Mouse (Mus musculus) heart, embryonic 13.5 days (tissue): ENCODE measurements at regions not wholly inside any gene's neighbourhood (a gene's known extent, or its start where the extent isn't known, plus 50 kb on each side); places are given as distances from the start of the nearest gene placed in this dataset.

Source experiments
- ATAC-seq: fragments of 200-750 bp; cut with Nextera tagmentation; 2 replicates; pipeline ENCODE4 v1.8.0; 2017; ENCODE audit warnings: moderate TSS enrichment; ENCODE audit not compliant: insufficient number of reproducible peaks, low FRiP score, low TSS enrichment; ENCODE audit errors: extremely low read depth
- H3K27ac ChIP-seq: fragments of 300-500 bp; sonication (generic); replicated peaks from 2 replicates; pipeline ENCODE4 v1.5.1; 2015; ENCODE audit warnings: moderate library complexity, mild to moderate bottlenecking, inconsistent platforms
- H3K27me3 ChIP-seq: fragments of 300-500 bp; sonication (generic); replicated peaks from 2 replicates; pipeline ENCODE4 v1.6.1; 2015; ENCODE audit warnings: mild to moderate bottlenecking, inconsistent platforms
- H3K36me3 ChIP-seq: fragments of 300-500 bp; sonication (generic); 2 replicates; pipeline ENCODE4 v1.6.1; 2015; ENCODE audit warnings: mild to moderate bottlenecking, inconsistent platforms
- H3K4me1 ChIP-seq: fragments of 300-500 bp; sonication (generic); 2 replicates; pipeline ENCODE4 v1.6.1; 2015; ENCODE audit warnings: inconsistent platforms
- H3K4me2 ChIP-seq: fragments of 300-500 bp; sonication (generic); 2 replicates; pipeline ENCODE4 v1.6.1; 2015; ENCODE audit warnings: inconsistent platforms, mild to moderate bottlenecking, moderate library complexity
- H3K4me3 ChIP-seq: fragments of 300-500 bp; sonication (generic); 2 replicates; pipeline ENCODE4 v1.5.1; 2015; ENCODE audit warnings: moderate library complexity, mild to moderate bottlenecking, inconsistent platforms
- H3K9ac ChIP-seq: fragments of 300-500 bp; sonication (generic); 2 replicates; pipeline ENCODE4 v1.6.1; 2015; ENCODE audit warnings: inconsistent platforms, mild to moderate bottlenecking, moderate library complexity
- H3K9me3 ChIP-seq: fragments of 300-500 bp; sonication (generic); 2 replicates; pipeline ENCODE4 v1.6.1; 2016; ENCODE audit warnings: inconsistent platforms
- WGBS: fragments of 180-500 bp; shearing (Covaris S2); methylation state at CpG from one replicate; pipeline ENCODE4 v1.1.7; 2015; ENCODE audit warnings: mixed read lengths; 5-methylcytosine and 5-hydroxymethylcytosine counted together

- Histone ChIP-seq H3K27me3 (peaks cover 78% of the 10 kb centered on the region), H3K36me3 (no peaks in the 10 kb centered on the region), H3K4me1 (peaks cover 29% of the 10 kb centered on the region), H3K9ac (no peak overlapping the region), H3K4me2 (no peak overlapping the region), H3K4me3 (no peak overlapping the region), H3K27ac (no peak overlapping the region), H3K9me3 (no peaks in the 10 kb centered on the region)
- 20% methylated on average over 10 of the region's 10 CpGs for WGBS
- ATAC-seq = no peak
These were observed 149.8 kb downstream of the Opa1 start for GRCm38 (mm10) chr16:29728769-29729481.

DNA sequence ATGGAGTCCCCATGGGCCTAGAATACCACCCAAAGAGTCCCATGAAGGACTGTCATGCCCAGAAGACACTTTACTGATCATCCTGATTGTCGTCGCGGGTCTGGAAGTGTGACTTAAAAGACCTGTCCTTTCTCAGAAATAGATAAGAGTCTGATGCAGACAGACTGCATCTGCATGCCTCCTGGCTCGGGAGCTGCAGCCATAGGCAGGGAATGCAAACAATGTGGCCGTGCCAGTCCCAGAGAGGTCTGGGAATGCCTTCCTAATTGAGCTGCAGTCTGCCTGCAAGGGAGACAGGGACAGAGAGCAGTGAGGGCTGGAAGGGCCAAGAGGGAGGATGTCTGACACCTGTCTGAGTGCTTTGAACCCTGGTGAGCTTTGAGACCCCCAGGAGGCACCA lies 150.9 kb downstream of the Opa1 start:
- Histone ChIP-seq H3K9me3 (no peaks in the 10 kb centered on the region), H3K27me3 (peaks cover 76% of the 10 kb centered on the region), H3K4me1 (peaks cover 38% of the 10 kb centered on the region), H3K9ac (no peak overlapping the region), H3K27ac (no peak overlapping the region), H3K4me3 (no peak overlapping the region), H3K36me3 (no peaks in the 10 kb centered on the region), H3K4me2 (no peak overlapping the region)
- 9% methylated on average over 5 of the region's 5 CpGs for WGBS
- no peak for ATAC-seq

DNA sequence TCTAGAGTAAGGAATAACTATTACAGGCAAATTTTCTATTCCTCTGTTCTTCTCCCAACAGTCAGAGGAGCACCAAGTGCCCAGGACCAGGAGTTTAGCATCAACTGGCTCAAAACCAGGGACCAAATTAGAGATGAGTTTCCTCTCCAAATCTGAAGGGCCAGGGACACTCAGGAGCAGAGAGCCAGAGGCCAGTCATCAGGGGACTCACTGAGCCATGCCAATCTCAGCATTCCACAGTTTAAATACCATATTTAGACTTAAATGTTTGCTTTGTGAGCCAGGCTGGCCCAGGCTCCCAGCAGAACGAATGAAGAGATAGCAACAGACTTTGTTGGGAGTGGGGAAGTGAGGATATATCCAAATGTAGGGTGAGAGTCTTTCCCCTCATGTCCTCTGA lies 153.8 kb downstream of the Opa1 start:
- Histone ChIP-seq H3K4me2 (no peak overlapping the region), H3K9ac (no peak overlapping the region), H3K36me3 (no peaks in the 10 kb centered on the region), H3K4me1 (peaks cover 48% of the 10 kb centered on the region), H3K9me3 (no peaks in the 10 kb centered on the region), H3K4me3 (no peak overlapping the region), H3K27ac (no peak overlapping the region), H3K27me3 (peaks cover 69% of the 10 kb centered on the region)
- WGBS = 31% methylated on average over 1 of the region's 1 CpGs
- no peak for ATAC-seq

DNA sequence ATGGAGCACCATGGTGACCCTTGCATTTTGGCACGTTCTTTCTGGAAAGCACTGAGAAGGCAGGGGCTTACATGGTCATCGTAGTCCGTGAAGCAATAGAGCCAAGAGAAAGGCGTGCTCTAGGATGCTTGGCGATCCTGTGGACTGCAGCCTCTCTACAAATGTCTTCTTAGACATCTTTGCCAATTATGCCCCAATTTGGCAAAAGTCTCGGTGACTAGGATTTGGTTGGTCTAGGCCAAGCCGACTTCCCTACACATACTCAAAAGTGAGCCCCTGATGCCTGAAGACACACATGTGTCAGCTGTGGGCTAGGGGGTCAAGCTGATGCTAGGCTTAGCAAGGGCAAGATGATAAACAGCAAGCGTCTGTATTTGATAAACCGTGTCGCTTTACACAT lies 154.7 kb downstream of the Opa1 start:
- Histone ChIP-seq H3K36me3 (no peaks in the 10 kb centered on the region), H3K9ac (no peak overlapping the region), H3K27ac (no peak overlapping the region), H3K9me3 (no peaks in the 10 kb centered on the region), H3K4me1 (peaks cover 48% of the 10 kb centered on the region), H3K4me3 (no peak overlapping the region), H3K27me3 (peaks cover 60% of the 10 kb centered on the region), H3K4me2 (no peak overlapping the region)
- WGBS = 69% methylated on average over 10 of the region's 10 CpGs
- ATAC-seq = no peak

DNA sequence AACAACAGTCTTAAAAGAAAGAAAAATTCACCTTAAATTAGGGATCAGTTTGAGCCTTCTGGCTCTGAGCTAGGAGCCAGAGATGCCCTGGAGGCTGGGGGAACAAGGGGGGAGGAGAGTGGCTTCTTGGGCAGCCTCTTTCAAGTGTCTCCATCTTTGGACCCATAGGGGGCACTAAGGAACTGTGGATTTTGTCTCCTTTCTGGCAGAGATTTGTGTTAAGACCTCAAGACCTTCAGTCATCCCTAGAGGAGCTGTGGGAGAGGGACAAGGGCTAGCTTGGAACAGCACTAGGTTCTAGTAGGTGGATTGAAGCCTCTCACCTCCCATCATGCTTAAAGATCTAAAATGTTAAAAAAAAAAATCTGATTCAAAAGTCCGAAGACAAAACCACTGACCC lies 155.2 kb downstream of the Opa1 start:
- Histone ChIP-seq H3K4me2 (peak overlapping the region; percentile 56), H3K9ac (0 out of 2 replicates have a peak overlapping the region, but pooled peaks have one; percentile 34), H3K27ac (peak overlapping the region; percentile 81), H3K9me3 (no peaks in the 10 kb centered on the region), H3K4me3 (peak overlapping the region; percentile 17; the same call in 1 of the 2 replicates), H3K27me3 (peaks cover 64% of the 10 kb centered on the region), H3K36me3 (no peaks in the 10 kb centered on the region), H3K4me1 (peaks cover 43% of the 10 kb centered on the region)
- WGBS = 6% methylated on average over 1 of the region's 1 CpGs
- ATAC-seq = no peak

DNA sequence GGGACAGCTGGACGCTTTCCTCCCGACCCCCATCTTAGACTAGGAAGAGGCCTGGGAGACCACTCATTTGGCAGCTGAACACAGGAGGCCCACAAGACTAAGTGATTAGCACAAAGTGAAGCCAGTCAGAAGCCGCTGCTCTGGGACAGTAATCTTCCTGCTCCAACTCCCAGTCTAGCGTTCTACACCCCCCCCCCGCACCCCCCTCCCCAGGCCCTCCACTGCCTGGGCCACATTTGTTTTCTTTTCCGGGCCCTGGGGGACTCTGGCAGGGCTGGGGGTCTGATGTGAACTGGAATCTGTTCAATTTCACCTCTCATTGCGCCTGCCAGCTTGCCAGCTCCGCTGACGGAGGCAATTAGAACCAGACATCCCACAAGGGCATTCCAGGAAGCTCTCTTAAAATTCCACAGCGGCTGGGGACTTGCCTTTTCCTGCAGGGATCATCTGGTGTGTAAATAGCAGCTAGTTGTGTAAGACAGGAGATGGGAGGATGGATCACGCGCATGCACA lies 155.7 kb downstream of the Opa1 start:
- H3K4me1 ChIP-seq = peaks cover 38% of the 10 kb centered on the region
- 4% methylated on average over 9 of the region's 12 CpGs for WGBS
- peaks cover 67% of the 10 kb centered on the region for H3K27me3 ChIP-seq
- peak; percentile 48; the same call in 1 of the 2 replicates for ATAC-seq
- no peaks in the 10 kb centered on the region for H3K36me3 ChIP-seq
- H3K9ac ChIP-seq = 0 out of 2 replicates have a peak overlapping the region, but pooled peaks have one; percentile 34
- H3K9me3 ChIP-seq = no peaks in the 10 kb centered on the region
- peak overlapping the region; percentile 81 for H3K27ac ChIP-seq
- peak overlapping the region; percentile 56 for H3K4me2 ChIP-seq
- peak overlapping the region; percentile 17 for H3K4me3 ChIP-seq

GRCm38 (mm10) chr16:29735371-29736008 lies 156.4 kb downstream of the Opa1 start:
- ATAC-seq = no peak
- Histone ChIP-seq H3K4me3 (no peak overlapping the region), H3K27me3 (peaks cover 67% of the 10 kb centered on the region), H3K36me3 (no peaks in the 10 kb centered on the region), H3K4me1 (peaks cover 31% of the 10 kb centered on the region), H3K9ac (peak overlapping the region; percentile 24; the same call in 1 of the 2 replicates), H3K9me3 (no peaks in the 10 kb centered on the region), H3K4me2 (peak overlapping the region; percentile 56), H3K27ac (peak overlapping the region; percentile 81)
- 17% methylated on average over 12 of the region's 12 CpGs for WGBS

DNA sequence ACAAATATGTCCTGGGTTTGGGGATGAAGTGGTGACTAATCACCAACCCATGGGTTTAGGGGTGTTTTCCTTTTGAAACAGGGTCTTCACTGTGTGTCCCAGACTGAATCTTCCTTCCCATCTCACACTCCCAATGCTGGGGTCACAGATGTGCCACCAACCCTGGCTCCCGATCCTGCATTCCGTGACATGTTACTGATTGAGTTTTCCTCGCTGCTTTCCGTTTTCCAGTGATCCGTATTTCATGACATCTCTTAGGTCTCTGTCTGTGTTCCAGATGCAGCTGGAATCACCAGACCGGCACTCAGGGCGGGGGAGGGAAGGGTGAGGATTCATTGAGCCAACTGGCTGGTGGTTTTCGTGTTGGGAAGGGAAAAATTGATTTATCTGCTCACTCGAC lies 157.1 kb downstream of the Opa1 start:
- no peak overlapping the region for H3K27ac ChIP-seq
- no peak overlapping the region for H3K4me3 ChIP-seq
- H3K4me1 ChIP-seq = peaks cover 30% of the 10 kb centered on the region
- ATAC-seq = no peak
- H3K4me2 ChIP-seq = no peak overlapping the region
- H3K9ac ChIP-seq = no peak overlapping the region; the same call in 1 of the 2 replicates
- no peaks in the 10 kb centered on the region for H3K36me3 ChIP-seq
- H3K27me3 ChIP-seq = peaks cover 67% of the 10 kb centered on the region
- no peaks in the 10 kb centered on the region for H3K9me3 ChIP-seq
- 73% methylated on average over 9 of the region's 9 CpGs for WGBS

DNA sequence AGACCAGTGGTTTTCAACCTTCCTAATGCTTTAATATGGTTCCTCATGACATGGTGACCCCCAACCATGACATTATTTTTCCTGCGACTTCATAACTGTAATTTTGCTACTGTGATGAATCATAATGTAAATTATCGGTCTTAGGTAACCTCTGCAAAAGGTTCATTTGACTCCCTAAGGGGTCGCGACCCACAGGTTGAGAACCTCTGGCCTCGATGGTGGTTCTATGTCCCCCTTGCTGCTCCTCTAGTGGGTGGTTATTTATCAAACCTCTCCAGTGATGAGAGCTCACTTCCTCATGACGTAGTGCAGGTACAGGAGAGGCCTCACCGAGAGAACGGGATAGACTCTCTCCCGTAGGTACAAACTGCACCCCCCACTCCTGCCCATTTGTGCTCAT lies 158.9 kb downstream of the Opa1 start:
- no peaks in the 10 kb centered on the region for H3K36me3 ChIP-seq
- H3K9me3 ChIP-seq = no peaks in the 10 kb centered on the region
- no peak overlapping the region for H3K9ac ChIP-seq
- no peak overlapping the region for H3K4me3 ChIP-seq
- peaks cover 42% of the 10 kb centered on the region for H3K4me1 ChIP-seq
- H3K4me2 ChIP-seq = no peak overlapping the region
- ATAC-seq = no peak
- peaks cover 56% of the 10 kb centered on the region for H3K27me3 ChIP-seq
- no peak overlapping the region for H3K27ac ChIP-seq
- WGBS = 66% methylated on average over 9 of the region's 9 CpGs

DNA sequence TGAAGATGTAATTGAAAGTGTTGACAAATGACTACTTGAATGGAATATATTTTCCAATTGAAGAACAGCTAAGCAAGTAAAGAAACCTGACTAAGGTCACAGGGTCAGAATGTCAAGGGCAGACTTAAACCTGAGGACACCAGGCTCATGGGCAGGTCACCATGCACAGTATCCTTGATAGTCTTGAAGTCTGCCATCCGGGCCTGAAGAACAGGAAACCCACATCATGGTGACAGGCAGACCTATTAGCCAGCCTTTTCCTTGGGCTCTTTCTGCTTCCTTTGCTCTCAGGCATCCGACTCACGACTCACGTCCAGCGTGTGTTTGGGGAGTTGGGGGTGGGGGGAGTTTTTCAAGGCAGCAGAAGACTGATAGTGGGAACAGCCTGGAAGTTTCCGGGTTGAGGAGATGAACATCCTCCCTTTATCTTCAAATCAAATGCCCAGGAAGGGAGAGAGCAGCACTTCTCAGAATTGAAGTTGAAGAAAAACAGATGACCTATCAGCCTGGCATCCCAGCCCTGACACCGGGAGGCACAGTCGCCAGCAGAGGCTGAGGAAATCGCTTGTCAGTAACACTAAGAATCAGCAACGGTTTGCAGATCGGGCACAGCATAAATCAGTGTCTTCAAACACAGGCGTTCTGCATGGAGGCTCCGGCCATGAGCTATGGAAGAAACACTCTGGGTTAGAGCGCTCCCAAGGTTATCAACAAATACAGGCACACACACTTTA lies 163.5 kb downstream of the Opa1 start:
- H3K4me3 ChIP-seq = peak overlapping the region; percentile 6; the same call in 1 of the 2 replicates
- peak overlapping the region; percentile 50 for H3K4me2 ChIP-seq
- peak overlapping the region; percentile 54 for H3K27ac ChIP-seq
- 0 out of 2 replicates have a peak overlapping the region, but pooled peaks have one; percentile 33 for H3K9ac ChIP-seq
- peaks cover 52% of the 10 kb centered on the region for H3K27me3 ChIP-seq
- no peaks in the 10 kb centered on the region for H3K36me3 ChIP-seq
- H3K9me3 ChIP-seq = 0 out of 2 replicates have a peak, but pooled peaks cover 2% of the 10 kb centered on the region
- 5% methylated on average over 14 of the region's 14 CpGs for WGBS
- no peak for ATAC-seq
- H3K4me1 ChIP-seq = peaks cover 23% of the 10 kb centered on the region

DNA sequence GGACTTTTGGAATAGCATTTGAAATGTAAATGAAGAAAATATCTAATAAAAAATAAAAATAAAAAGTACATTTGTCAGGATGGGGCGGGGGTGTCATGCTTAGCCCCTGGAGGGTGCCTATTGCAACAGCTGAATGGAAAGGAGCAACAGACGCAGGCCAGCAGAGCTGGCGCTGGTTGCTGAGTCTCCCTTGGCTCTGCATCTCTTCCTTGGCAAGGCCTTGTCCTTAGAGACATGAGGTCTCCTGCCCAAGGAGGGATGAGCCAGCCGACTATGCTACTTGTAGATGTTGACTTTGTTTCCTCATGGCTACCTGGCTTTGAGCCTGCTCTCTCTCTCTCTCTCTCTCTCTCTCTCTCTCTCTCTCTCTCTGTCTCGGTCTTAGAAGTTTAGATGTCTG lies 166.4 kb downstream of the Opa1 start:
- WGBS = 73% methylated on average over 5 of the region's 5 CpGs
- Histone ChIP-seq H3K27ac (no peak overlapping the region), H3K4me3 (no peak overlapping the region), H3K4me1 (peaks cover 23% of the 10 kb centered on the region), H3K27me3 (peaks cover 63% of the 10 kb centered on the region), H3K4me2 (no peak overlapping the region), H3K36me3 (no peaks in the 10 kb centered on the region), H3K9ac (no peak overlapping the region), H3K9me3 (0 out of 2 replicates have a peak, but pooled peaks cover 6% of the 10 kb centered on the region)
- ATAC-seq = no peak
